Mouse (Mus musculus): Measurements from ENCODE around the gene Pramel5.
"Not testable (repeated sequence)": the region's sequence is repeated elsewhere in the genome, so short reads cannot be mapped to it uniquely, and the experiment has no call there.

GRCm38 (mm10) chr4:144312666-144313460 is 32.6 kb upstream of the Pramel5 start:
- not testable (repeated sequence) for TF ChIP-seq TBP (conservative IDR thresholded peaks at IDR 0.05; ENCODE audit: low read depth, low read length); POLR2A (IDR thresholded peaks at IDR 0.05; ENCODE audit: low read depth, low read length); CTCF (conservative IDR thresholded peaks at IDR 0.05 in 1 of 2, IDR thresholded peaks at IDR 0.05 in 1 of 2; ENCODE audit: low read depth in 2 of 2, low read length in 2 of 2); NRF1 (IDR thresholded peaks at IDR 0.05; ENCODE audit: low read depth, low read length); CHD1 (IDR thresholded peaks at IDR 0.05; ENCODE audit: low read depth, low read length); BHLHE40 (IDR thresholded peaks at IDR 0.05; ENCODE audit: low read depth, low read length); MAX (IDR thresholded peaks at IDR 0.05; ENCODE audit: low read length); USF1 (IDR thresholded peaks at IDR 0.05; ENCODE audit: low read depth, low read length); RCOR1 (conservative IDR thresholded peaks at IDR 0.05; ENCODE audit: low read depth, low read length); SIN3A (IDR thresholded peaks at IDR 0.05; ENCODE audit: low read length); GABPA (IDR thresholded peaks at IDR 0.05; ENCODE audit: insufficient replicate concordance, low read depth, low read length)
